Mouse (Mus musculus) common myeloid progenitor, adult 5-6 weeks (primary cell): ENCODE measurements around the gene C1rl. TPM values are rescaled to one million over a fixed set of nuclear protein-coding genes. Genes with fewer than 3 reads are reported as not detected.
"Not testable (repeated sequence)": the region's sequence is repeated elsewhere in the genome, so short reads cannot be mapped to it uniquely, and the experiment has no call there.

ENCODE experiments used
- ATAC-seq: replicated peaks from 2 replicates; pipeline ENCODE4 v1.8.0; 2016; ENCODE audit warnings: low read depth, mild to moderate bottlenecking, moderate TSS enrichment, inconsistent platforms; ENCODE audit not compliant: poor library complexity, severe bottlenecking
- total RNA-seq: library from RNA; stranded (forward); fragments of 200-1000, 187-1606 nt; gene quantifications from 2 replicates; pipeline ENCODE4 v1.2.3, GENCODE M21; 2017

C1rl gene
- total RNA-seq, 1 experiment from 2014 or later = 1.9 TPM

- 0 out of 2 replicates have a peak, but pooled peaks have one; percentile 13 for ATAC-seq
Observed at GRCm38 (mm10) chr6:124496054-124496453, 3.1 kb downstream of the C1rl start.

- no peak for ATAC-seq
Observed at GRCm38 (mm10) chr6:124499914-124500566, 7.1 kb downstream of the C1rl start.

GRCm38 (mm10) chr6:124501473-124501872 lies 8.6 kb downstream of the C1rl start:
- ATAC-seq = no peak

- no peak for ATAC-seq
Observed at GRCm38 (mm10) chr6:124502021-124502420, 9.1 kb downstream of the C1rl start.

- ATAC-seq = peak; percentile 93
Observed at GRCm38 (mm10) chr6:124505028-124505427, 12.1 kb downstream of the C1rl start.

- no peak for ATAC-seq
Observed at GRCm38 (mm10) chr6:124506991-124507390, 14.1 kb downstream of the C1rl start.

- ATAC-seq = peak; percentile 31
Observed at GRCm38 (mm10) chr6:124508292-124508691, 15.4 kb downstream of the C1rl start.

GRCm38 (mm10) chr6:124509192-124509591 lies 16.3 kb downstream of the C1rl start:
- not testable (repeated sequence) for ATAC-seq

- ATAC-seq = no peak
Observed at GRCm38 (mm10) chr6:124511936-124512335, 19.0 kb downstream of the C1rl start.

GRCm38 (mm10) chr6:124512355-124512836 lies 19.5 kb downstream of the C1rl start, which contains the start of gene C1ra:
Gene C1ra, plus strand, starts transcription at chr6:124512405.
- peak; percentile 73 for ATAC-seq

GRCm38 (mm10) chr6:124517733-124518132 lies 24.8 kb downstream of the C1rl start:
- not testable (repeated sequence) for ATAC-seq

- ATAC-seq = peak; percentile 72
Observed at GRCm38 (mm10) chr6:124522082-124522481, 29.2 kb downstream of the C1rl start.

GRCm38 (mm10) chr6:124527881-124528280 lies 35.0 kb downstream of the C1rl start:
- no peak for ATAC-seq

- ATAC-seq = no peak
Observed at GRCm38 (mm10) chr6:124531077-124531476, 38.2 kb downstream of the C1rl start.

GRCm38 (mm10) chr6:124536125-124536829 lies 43.4 kb downstream of the C1rl start:
- peak; percentile 47 for ATAC-seq

- ATAC-seq = not testable (repeated sequence)
Observed at GRCm38 (mm10) chr6:124541176-124541575, 48.3 kb downstream of the C1rl start.

GRCm38 (mm10) chr6:124542284-124542683 lies 49.4 kb downstream of the C1rl start, which contains the start of gene C1s1:
Gene C1s1, minus strand, starts transcription at chr6:124542359.
- peak; percentile 75 for ATAC-seq

- no peak for ATAC-seq
Observed at GRCm38 (mm10) chr6:124544466-124544865, 51.6 kb downstream of the C1rl start.

- no peak for ATAC-seq
Observed at GRCm38 (mm10) chr6:124545425-124545824, 52.5 kb downstream of the C1rl start.

GRCm38 (mm10) chr6:124547979-124548378 lies 55.1 kb downstream of the C1rl start:
- not testable (repeated sequence) for ATAC-seq

GRCm38 (mm10) chr6:124549023-124549550 lies 56.2 kb downstream of the C1rl start:
- no peak for ATAC-seq
